Mouse (Mus musculus) MEL (cell line): Measurements from ENCODE around the gene 2900011O08Rik. TPM values are rescaled to one million over a fixed set of nuclear protein-coding genes. Genes with fewer than 3 reads are reported as not detected.
A peak's percentile ranks its signal among the peaks of the same experiment; 100 is the strongest.

Experiments
- DNase-seq: peaks from one replicate; pipeline ENCODE4 v3.0.0; 2011; ENCODE audit warnings: low read depth, low spot score
- H3K27ac ChIP-seq: 2 replicates; pipeline ENCODE4 v1.5.1; 2012; ENCODE audit warnings: low read depth, mild to moderate bottlenecking, control low read depth, low read length, moderate library complexity; ENCODE audit not compliant: control insufficient read depth
- H3K27me3 ChIP-seq, 2 experiments: fragments of 150-350 bp in 1 of 2; sonication (generic) in 1 of 2; 2 replicates each; pipeline ENCODE4 v1.6.1; 2012; ENCODE audit warnings: low read length in 2 of 2, mild to moderate bottlenecking in 2 of 2, improper control_type of control experiment in 1 of 2, moderate library complexity in 1 of 2; ENCODE audit not compliant: insufficient read depth in 2 of 2, control insufficient read depth in 1 of 2
- H3K36me3 ChIP-seq, 2 experiments: 2 replicates each; pipeline ENCODE4 v1.6.1; 2012 to 2014; ENCODE audit warnings: low read length in 2 of 2, improper control_type of control experiment in 1 of 2, inconsistent platforms in 1 of 2, mild to moderate bottlenecking in 1 of 2; ENCODE audit not compliant: insufficient read depth in 2 of 2, control insufficient read depth in 1 of 2
- H3K4me1 ChIP-seq, 2 experiments: fragments of 150-350 bp in 1 of 2; sonication (generic) in 1 of 2; 2 replicates each; pipeline ENCODE4 v1.6.1; 2012; ENCODE audit warnings: low read length in 2 of 2, improper control_type of control experiment in 1 of 2, mild to moderate bottlenecking in 1 of 2; ENCODE audit not compliant: insufficient read depth in 2 of 2, control insufficient read depth in 1 of 2
- H3K4me3 ChIP-seq, 2 experiments: fragments of 150-350 bp in 1 of 2; sonication (generic) in 1 of 2; 2 replicates each; pipeline ENCODE4 v1.5.1; 2012; ENCODE audit warnings: low read depth in 2 of 2, low read length in 2 of 2, mild to moderate bottlenecking in 2 of 2, moderate library complexity in 2 of 2, control low read depth in 1 of 2, improper control_type of control experiment in 1 of 2; ENCODE audit not compliant: control insufficient read depth in 1 of 2, insufficient read depth in 1 of 2
- H3K79me2 ChIP-seq: 2 replicates; pipeline ENCODE4 v1.6.1; 2012; ENCODE audit warnings: mild to moderate bottlenecking, low read length, moderate library complexity; ENCODE audit not compliant: control insufficient read depth, poor library complexity, insufficient read depth
- H3K9ac ChIP-seq: 2 replicates; pipeline ENCODE4 v1.6.1; 2012; ENCODE audit warnings: low read depth, mild to moderate bottlenecking, control low read depth, low read length, moderate library complexity; ENCODE audit not compliant: control insufficient read depth, poor library complexity, severe bottlenecking
- H3K9me3 ChIP-seq: fragments of 150-350 bp; sonication (generic); replicated peaks from 2 replicates; pipeline ENCODE4 v1.6.1; 2012; ENCODE audit warnings: mild to moderate bottlenecking, low read length, improper control_type of control experiment, moderate library complexity; ENCODE audit not compliant: insufficient read depth
- CHD1 ChIP-seq: IDR thresholded peaks from 2 replicates; pipeline ENCODE4 v1.6.1; 2012; ENCODE audit warnings: low read depth, mild to moderate bottlenecking, inconsistent platforms, low read length, improper control_type of control experiment
- CTCF ChIP-seq, 3 experiments: IDR thresholded peaks in 2 of 3; conservative IDR thresholded peaks in 1 of 3; 2 replicates each; pipeline ENCODE4 v1.5.1; 2011 to 2012; ENCODE audit warnings: low read length in 3 of 3, low read depth in 2 of 3, mild to moderate bottlenecking in 2 of 3, improper control_type of control experiment in 1 of 3, inconsistent platforms in 1 of 3, mixed read lengths in 1 of 3, moderate library complexity in 1 of 3; ENCODE audit not compliant: control insufficient read depth in 1 of 3, insufficient read depth in 1 of 3, poor library complexity in 1 of 3, severe bottlenecking in 1 of 3
- ETS1 ChIP-seq: IDR thresholded peaks from 2 replicates; pipeline ENCODE4 v1.6.1; 2012; ENCODE audit warnings: low read depth, mild to moderate bottlenecking, inconsistent platforms, low read length, improper control_type of control experiment, moderate library complexity
- GATA1 ChIP-seq: IDR thresholded peaks from 2 replicates; pipeline ENCODE4 v1.6.1; 2011; ENCODE audit warnings: low read depth, low read length, improper control_type of control experiment
- KAT2A ChIP-seq: conservative IDR thresholded peaks from 2 replicates; pipeline ENCODE4 v1.6.1; 2012; ENCODE audit warnings: low read depth, low read length, improper control_type of control experiment, inconsistent platforms
- MAFK ChIP-seq: IDR thresholded peaks from 2 replicates; pipeline ENCODE4 v1.6.1; 2011; ENCODE audit warnings: low read depth, mild to moderate bottlenecking, low read length, improper control_type of control experiment, borderline replicate concordance
- MAX ChIP-seq: IDR thresholded peaks from 2 replicates; pipeline ENCODE4 v1.6.1; 2011; ENCODE audit warnings: low read length, improper control_type of control experiment
- MXI1 ChIP-seq: IDR thresholded peaks from 2 replicates; pipeline ENCODE4 v1.6.1; 2011; ENCODE audit warnings: mild to moderate bottlenecking, low read depth, low read length, improper control_type of control experiment
- NELFE ChIP-seq: IDR thresholded peaks from 2 replicates; pipeline ENCODE4 v1.6.1; 2011; ENCODE audit warnings: low read depth, low read length, improper control_type of control experiment
- POLR2AphosphoS2 ChIP-seq: IDR thresholded peaks from 2 replicates; pipeline ENCODE4 v1.6.1; 2011; ENCODE audit warnings: low read length, improper control_type of control experiment
- RAD21 ChIP-seq: IDR thresholded peaks from 2 replicates; pipeline ENCODE4 v1.6.1; 2011; ENCODE audit warnings: mild to moderate bottlenecking, low read depth, low read length, improper control_type of control experiment
- TBP ChIP-seq: IDR thresholded peaks from 2 replicates; pipeline ENCODE4 v1.8.0; 2011; ENCODE audit warnings: low read depth, low read length, improper control_type of control experiment
- USF2 ChIP-seq, 2 experiments: IDR thresholded peaks; 2 replicates each; pipeline ENCODE4 v1.6.1; 2011 to 2012; ENCODE audit warnings: improper control_type of control experiment in 2 of 2, low read length in 2 of 2, borderline replicate concordance in 1 of 2, inconsistent platforms in 1 of 2, low read depth in 1 of 2, mild to moderate bottlenecking in 1 of 2; ENCODE audit not compliant: insufficient read depth in 1 of 2
- ZC3H11A ChIP-seq: IDR thresholded peaks from 2 replicates; pipeline ENCODE4 v1.6.1; 2012; ENCODE audit warnings: low read depth, mild to moderate bottlenecking, inconsistent platforms, low read length, improper control_type of control experiment
- ZKSCAN1 ChIP-seq: IDR thresholded peaks from 2 replicates; pipeline ENCODE4 v1.6.1; 2012; ENCODE audit warnings: low read depth, mild to moderate bottlenecking, inconsistent platforms, low read length, improper control_type of control experiment, moderate library complexity
- ZMIZ1 ChIP-seq: IDR thresholded peaks from 2 replicates; pipeline ENCODE4 v1.6.1; 2012; ENCODE audit warnings: low read depth, mild to moderate bottlenecking, inconsistent platforms, low read length, improper control_type of control experiment, moderate library complexity
- polyA plus RNA-seq, 2 experiments: library from polyadenylated mRNA; stranded (reverse) in 1 of 2; unstranded in 1 of 2; fragments of >175 nt in 1 of 2; fragments of >200 nt in 1 of 2; gene quantifications; 2 replicates each; pipeline versions ENCODE4 v1.2.1 to v1.2.4; 2012; ENCODE audit warnings: low replicate concordance in 2 of 2, low read depth in 1 of 2; ENCODE audit not compliant: insufficient read length in 2 of 2, insufficient read depth in 1 of 2, missing spikeins in 1 of 2
- total RNA-seq: library from RNA; depleted of rRNA; stranded (reverse); fragments of 300-350 nt; gene quantifications from 2 replicates; pipeline ENCODE4 v1.2.3, GENCODE M21; 2012

Gene 2900011O08Rik
- total and polyA plus RNA-seq, 3 experiments: 0.04 TPM; not detected in 2

- Histone ChIP-seq H3K4me3 (no peak overlapping the region), H3K79me2 (no peaks in the 10 kb centered on the region)
- TF ChIP-seq ZKSCAN1 (peak; percentile 89), MAX (no peak)
Measured at GRCm38 (mm10) chr16:13994502-13994901, 8.1 kb downstream of the 2900011O08Rik start.

GRCm38 (mm10) chr16:14003386-14004130 is 17.2 kb downstream of the 2900011O08Rik start:
- no peaks in the 10 kb centered on the region for H3K4me1 ChIP-seq
- no peak overlapping the region for H3K27ac ChIP-seq
- no peaks in the 10 kb centered on the region for H3K79me2 ChIP-seq
- no peak for TF ChIP-seq RAD21
- TF ChIP-seq, all 39 proteins: peak for 0
- Histone ChIP-seq H3K9ac (no peak overlapping the region), H3K4me3 (no peak overlapping the region), H3K36me3 (no peaks in the 10 kb centered on the region), H3K27me3 (peaks cover 0 to 5% of the 10 kb centered on the region in 2 experiments; a peak in 2 of 4 replicates), H3K9me3 (no peaks in the 10 kb centered on the region)
- no peak for DNase-seq

More at GRCm38 (mm10) chr16:13994502-13994901, 8.1 kb downstream of the 2900011O08Rik start:
- no peaks in the 10 kb centered on the region for H3K27me3 ChIP-seq
- no peaks in the 10 kb centered on the region for H3K36me3 ChIP-seq
- no peak overlapping the region for H3K27ac ChIP-seq
- no peak overlapping the region for H3K9ac ChIP-seq
- peaks cover 0 to 4% of the 10 kb centered on the region in 2 experiments; a peak in 2 of 4 replicates for H3K4me1 ChIP-seq
- no peak for DNase-seq
- no peaks in the 10 kb centered on the region for H3K9me3 ChIP-seq

- H3K9me3 ChIP-seq: no peaks in the 10 kb centered on the region
- H3K9ac ChIP-seq: no peak overlapping the region
- TF ChIP-seq ZC3H11A (0 out of 2 replicates have a peak, but pooled peaks have one; percentile 15), POLR2AphosphoS2 (no peak), USF2 (IDR thresholded peaks at IDR 0.05; ENCODE audit: borderline replicate concordance in 1 of 2, insufficient read depth in 1 of 2, low read depth in 1 of 2, low read length in 2 of 2) (no peak), MAX (no peak), MAFK (no peak), CTCF (IDR thresholded peaks at IDR 0.05 in 2 of 3, conservative IDR thresholded peaks at IDR 0.05 in 1 of 3; ENCODE audit: control insufficient read depth in 1 of 3, insufficient read depth in 1 of 3, low read depth in 2 of 3, low read length in 3 of 3, poor library complexity in 1 of 3, severe bottlenecking in 1 of 3) (no peak; a peak in 1 of 6 replicates), CHD1 (no peak), ETS1 (no peak), NELFE (no peak), RAD21 (peak; percentile 5; the same call in 1 of the 2 replicates), ZMIZ1 (no peak), GATA1 (no peak), MXI1 (no peak), TBP (no peak), KAT2A (no peak)
- no peak overlapping the region for H3K4me3 ChIP-seq
- no peak overlapping the region for H3K27ac ChIP-seq
- H3K79me2 ChIP-seq: no peaks in the 10 kb centered on the region
- peaks cover 0 to 5% of the 10 kb centered on the region in 2 experiments; a peak in 2 of 4 replicates for H3K27me3 ChIP-seq
- no peaks in the 10 kb centered on the region for H3K4me1 ChIP-seq
- DNase-seq: peak; percentile 11
- no peaks in the 10 kb centered on the region for H3K36me3 ChIP-seq
Measured at GRCm38 (mm10) chr16:14004170-14004569, 17.8 kb downstream of the 2900011O08Rik start.
